ENCODE assay signal across 15 mouse cellular contexts in genomic region chr5:142352336-142352892, GRCm38 (mm10).
"Had no signal": no experiment of that assay in that cellular context is flagged by ENCODE, and none has a peak within 500 bp of the region (broad histone marks: within the 10 kb centered on the region; RNA-seq: fewer than 3 reads in every experiment).

No protein-coding gene starts in this region.

- DNase-seq: lung, embryonic 14.5 days; lung, postnatal 10 days; lung, postnatal 4 days; midbrain, embryonic 14.5 days; right cerebral cortex, postnatal 14 days; thymus, adult 2 months; thymus, postnatal 25 days; thymus, postnatal 4 days had no signal

- ATAC-seq: midbrain, embryonic 16.5 days had no signal

- H3K9ac ChIP-seq: lung, embryonic 14.5 days; midbrain, embryonic 12.5 days; neural tube, embryonic 13.5 days; stomach, embryonic 15.5 days had no signal

- H3K36me3 ChIP-seq: midbrain, embryonic 10.5 days; midbrain, embryonic 12.5 days; neural tube, embryonic 13.5 days; stomach, embryonic 15.5 days had no signal

- H3K27me3 ChIP-seq: midbrain, embryonic 12.5 days; neural tube, embryonic 13.5 days; stomach, embryonic 15.5 days had no signal

- H3K9me3 ChIP-seq: midbrain, embryonic 10.5 days; midbrain, embryonic 12.5 days; neural tube, embryonic 13.5 days; stomach, embryonic 15.5 days had no signal

- H3K4me2 ChIP-seq: lung, embryonic 14.5 days; midbrain, embryonic 12.5 days; neural tube, embryonic 13.5 days; stomach, embryonic 15.5 days had no signal

- H3K4me1 ChIP-seq: midbrain, embryonic 12.5 days; neural tube, embryonic 13.5 days; stomach, embryonic 15.5 days had no signal

- H3K27ac ChIP-seq: midbrain, embryonic 10.5 days; midbrain, embryonic 12.5 days; neural tube, embryonic 13.5 days; stomach, embryonic 15.5 days; stomach, postnatal 0 days had no signal

- H3K4me3 ChIP-seq: midbrain, embryonic 10.5 days; midbrain, embryonic 12.5 days; myocyte; neural tube, embryonic 13.5 days; stomach, embryonic 15.5 days had no signal
